Mouse (Mus musculus): Measurements from ENCODE around the gene Appl2. TPM values are rescaled to one million over a fixed set of nuclear protein-coding genes. Genes with fewer than 3 reads are reported as not detected.

Appl2 gene
- polyA plus RNA-seq (2014; fragmentation: Nextera tagmentation; extraction: Ambion mirVana) = 37.1 and 39.9 TPM in 2 replicates

GRCm38 (mm10) chr10:83648131-83649020, at the start of gene Appl2:
TSS of gene Appl2 (minus strand) at chr10:83648738.
- ATAC-seq (ENCODE audit: low FRiP score) (peak; percentile 95), DNase-seq (ENCODE audit: low spot score) (peak; percentile 78)
- no peaks in the 10 kb centered on the region for H3K9me3 ChIP-seq (ENCODE audit: control insufficient read depth, low read length)
- H3K9ac ChIP-seq = peak within 1 kb of the TSS; percentile 80
- peak within 1 kb of the TSS; percentile 86 for H3K4me3 ChIP-seq (replicated peaks; ENCODE audit: low read length)
- H3K27ac ChIP-seq = peak within 1 kb of the TSS; percentile 84
- H3K36me3 ChIP-seq (replicated peaks; ENCODE audit: control insufficient read depth, insufficient read depth) = no peaks in the 10 kb centered on the region
- H3K4me2 ChIP-seq (replicated peaks) = peak within 1 kb of the TSS; percentile 81
- H3K27me3 ChIP-seq (ENCODE audit: control insufficient read depth, insufficient read depth, low read length) = no peaks in the 10 kb centered on the region
- WGBS = under 1% methylated on average over 59 of the region's 59 CpGs
- peaks cover 25% of the 10 kb centered on the region for H3K4me1 ChIP-seq (replicated peaks; ENCODE audit: control insufficient read depth, insufficient read depth, low read length)

GRCm38 (mm10) chr10:83696226-83696625, 47.7 kb upstream of the Appl2 start:
- H3K27ac ChIP-seq = no peak overlapping the region
- DNase-seq (ENCODE audit: low spot score) (no peak), ATAC-seq (ENCODE audit: low FRiP score) (no peak)
- no peak overlapping the region for H3K4me3 ChIP-seq (replicated peaks; ENCODE audit: low read length)
- H3K9me3 ChIP-seq (ENCODE audit: control insufficient read depth, low read length) = no peaks in the 10 kb centered on the region
- 89% methylated on average over 4 of the region's 4 CpGs for WGBS
- H3K27me3 ChIP-seq (ENCODE audit: control insufficient read depth, insufficient read depth, low read length) = no peaks in the 10 kb centered on the region
- no peak overlapping the region for H3K4me2 ChIP-seq (replicated peaks)
- H3K9ac ChIP-seq = no peak overlapping the region
- no peaks in the 10 kb centered on the region for H3K4me1 ChIP-seq (replicated peaks; ENCODE audit: control insufficient read depth, insufficient read depth, low read length)
- H3K36me3 ChIP-seq (replicated peaks; ENCODE audit: control insufficient read depth, insufficient read depth) = no peaks in the 10 kb centered on the region

- Histone ChIP-seq H3K36me3 (replicated peaks; ENCODE audit: control insufficient read depth, insufficient read depth) (no peaks in the 10 kb centered on the region), H3K9me3 (ENCODE audit: control insufficient read depth, low read length) (no peaks in the 10 kb centered on the region), H3K27me3 (ENCODE audit: control insufficient read depth, insufficient read depth, low read length) (no peaks in the 10 kb centered on the region), H3K4me3 (replicated peaks; ENCODE audit: low read length) (no peak overlapping the region), H3K27ac (no peak overlapping the region), H3K4me1 (replicated peaks; ENCODE audit: control insufficient read depth, insufficient read depth, low read length) (no peaks in the 10 kb centered on the region), H3K9ac (no peak overlapping the region), H3K4me2 (replicated peaks) (no peak overlapping the region)
- ATAC-seq (ENCODE audit: low FRiP score) = no peak
- no peak for DNase-seq (ENCODE audit: low spot score)
- 86% methylated on average over 11 of the region's 11 CpGs for WGBS
These were observed 43.8 kb upstream of the Appl2 start for GRCm38 (mm10) chr10:83692175-83692895.

- Histone ChIP-seq H3K9ac (no peak overlapping the region), H3K27ac (no peak overlapping the region), H3K9me3 (ENCODE audit: control insufficient read depth, low read length) (no peaks in the 10 kb centered on the region), H3K36me3 (replicated peaks; ENCODE audit: control insufficient read depth, insufficient read depth) (no peaks in the 10 kb centered on the region), H3K27me3 (ENCODE audit: control insufficient read depth, insufficient read depth, low read length) (no peaks in the 10 kb centered on the region), H3K4me1 (replicated peaks; ENCODE audit: control insufficient read depth, insufficient read depth, low read length) (no peaks in the 10 kb centered on the region), H3K4me3 (replicated peaks; ENCODE audit: low read length) (no peak overlapping the region), H3K4me2 (replicated peaks) (no peak overlapping the region)
- no peak for ATAC-seq (ENCODE audit: low FRiP score)
- 100% methylated on average over 2 of the region's 2 CpGs for whole genome bisulfite sequencing
- DNase-seq (ENCODE audit: low spot score) = no peak
These were observed 39.7 kb upstream of the Appl2 start for GRCm38 (mm10) chr10:83688215-83688614.

- no peak for ATAC-seq (ENCODE audit: low FRiP score)
- Histone ChIP-seq H3K4me1 (replicated peaks; ENCODE audit: control insufficient read depth, insufficient read depth, low read length) (no peaks in the 10 kb centered on the region), H3K27me3 (ENCODE audit: control insufficient read depth, insufficient read depth, low read length) (no peaks in the 10 kb centered on the region), H3K4me3 (replicated peaks; ENCODE audit: low read length) (no peak overlapping the region), H3K9ac (no peak overlapping the region), H3K27ac (no peak overlapping the region), H3K9me3 (ENCODE audit: control insufficient read depth, low read length) (no peaks in the 10 kb centered on the region), H3K36me3 (replicated peaks; ENCODE audit: control insufficient read depth, insufficient read depth) (no peaks in the 10 kb centered on the region), H3K4me2 (replicated peaks) (no peak overlapping the region)
- DNase-seq (ENCODE audit: low spot score) = no peak
- 80% methylated on average over 12 of the region's 12 CpGs for WGBS
These were observed 32.8 kb upstream of the Appl2 start for GRCm38 (mm10) chr10:83681334-83681733.

- H3K27me3 ChIP-seq (ENCODE audit: control insufficient read depth, insufficient read depth, low read length) = no peaks in the 10 kb centered on the region
- no peaks in the 10 kb centered on the region for H3K4me1 ChIP-seq (replicated peaks; ENCODE audit: control insufficient read depth, insufficient read depth, low read length)
- no peak overlapping the region for H3K9ac ChIP-seq
- WGBS = 91% methylated on average over 4 of the region's 4 CpGs
- no peak overlapping the region for H3K4me2 ChIP-seq (replicated peaks)
- no peaks in the 10 kb centered on the region for H3K36me3 ChIP-seq (replicated peaks; ENCODE audit: control insufficient read depth, insufficient read depth)
- no peaks in the 10 kb centered on the region for H3K9me3 ChIP-seq (ENCODE audit: control insufficient read depth, low read length)
- no peak for ATAC-seq (ENCODE audit: low FRiP score)
- no peak overlapping the region for H3K4me3 ChIP-seq (replicated peaks; ENCODE audit: low read length)
- no peak for DNase-seq (ENCODE audit: low spot score)
- H3K27ac ChIP-seq = no peak overlapping the region
These were observed 18.0 kb upstream of the Appl2 start for GRCm38 (mm10) chr10:83666556-83666955.

- DNase-seq (ENCODE audit: low spot score) (no peak), ATAC-seq (ENCODE audit: low FRiP score) (no peak)
- Histone ChIP-seq H3K9me3 (ENCODE audit: control insufficient read depth, low read length) (no peaks in the 10 kb centered on the region), H3K9ac (no peak overlapping the region), H3K4me3 (replicated peaks; ENCODE audit: low read length) (no peak overlapping the region), H3K4me1 (replicated peaks; ENCODE audit: control insufficient read depth, insufficient read depth, low read length) (no peaks in the 10 kb centered on the region), H3K27me3 (ENCODE audit: control insufficient read depth, insufficient read depth, low read length) (no peaks in the 10 kb centered on the region), H3K4me2 (replicated peaks) (no peak overlapping the region), H3K36me3 (replicated peaks; ENCODE audit: control insufficient read depth, insufficient read depth) (no peaks in the 10 kb centered on the region), H3K27ac (no peak overlapping the region)
- WGBS = 80% methylated on average over 8 of the region's 8 CpGs
These were observed 13.4 kb upstream of the Appl2 start for GRCm38 (mm10) chr10:83661925-83662324.

GRCm38 (mm10) chr10:83660605-83661004, 12.1 kb upstream of the Appl2 start:
- ATAC-seq (ENCODE audit: low FRiP score) (no peak), DNase-seq (ENCODE audit: low spot score) (no peak)
- H3K27ac ChIP-seq = no peak overlapping the region
- WGBS = 75% methylated on average over 4 of the region's 4 CpGs
- H3K36me3 ChIP-seq (replicated peaks; ENCODE audit: control insufficient read depth, insufficient read depth) = no peaks in the 10 kb centered on the region
- H3K27me3 ChIP-seq (ENCODE audit: control insufficient read depth, insufficient read depth, low read length) = no peaks in the 10 kb centered on the region
- H3K4me1 ChIP-seq (replicated peaks; ENCODE audit: control insufficient read depth, insufficient read depth, low read length) = no peaks in the 10 kb centered on the region
- H3K4me3 ChIP-seq (replicated peaks; ENCODE audit: low read length) = no peak overlapping the region
- no peaks in the 10 kb centered on the region for H3K9me3 ChIP-seq (ENCODE audit: control insufficient read depth, low read length)
- H3K4me2 ChIP-seq (replicated peaks) = no peak overlapping the region
- H3K9ac ChIP-seq = no peak overlapping the region

GRCm38 (mm10) chr10:83654591-83654990, 6.1 kb upstream of the Appl2 start:
- no peak overlapping the region for H3K27ac ChIP-seq
- DNase-seq (ENCODE audit: low spot score) = no peak
- no peak overlapping the region for H3K4me2 ChIP-seq (replicated peaks)
- no peaks in the 10 kb centered on the region for H3K27me3 ChIP-seq (ENCODE audit: control insufficient read depth, insufficient read depth, low read length)
- no peaks in the 10 kb centered on the region for H3K9me3 ChIP-seq (ENCODE audit: control insufficient read depth, low read length)
- 93% methylated on average over 2 of the region's 2 CpGs for WGBS
- no peak overlapping the region for H3K9ac ChIP-seq
- H3K4me3 ChIP-seq (replicated peaks; ENCODE audit: low read length) = no peak overlapping the region
- ATAC-seq (ENCODE audit: low FRiP score) = no peak
- H3K4me1 ChIP-seq (replicated peaks; ENCODE audit: control insufficient read depth, insufficient read depth, low read length) = no peaks in the 10 kb centered on the region
- H3K36me3 ChIP-seq (replicated peaks; ENCODE audit: control insufficient read depth, insufficient read depth) = no peaks in the 10 kb centered on the region

Measured in hindbrain, embryonic 14.5 days (tissue).